Mouse (Mus musculus) CH12.LX (cell line): ENCODE results near the gene Nckap1l. TPM values are rescaled to one million over a fixed set of nuclear protein-coding genes. Genes with fewer than 3 reads are reported as not detected.

Experiments used
- DNase-seq: peaks from one replicate; pipeline ENCODE4 v3.0.0-alpha.2; 2013; ENCODE audit errors: extremely low read depth
- H3K27ac ChIP-seq: 2 replicates; pipeline ENCODE4 v1.5.1; 2012; ENCODE audit warnings: low read depth, mild to moderate bottlenecking, control low read depth, moderate library complexity; ENCODE audit not compliant: insufficient read depth
- H3K27me3 ChIP-seq: replicated peaks from 2 replicates; pipeline ENCODE3; 2012; ENCODE audit warnings: inconsistent platforms
- H3K36me3 ChIP-seq, 2 experiments: replicated peaks in 1 of 2; 2 replicates each; pipeline versions ENCODE3 to v1.6.1; 2012; ENCODE audit warnings: inconsistent platforms in 1 of 2, low read length in 1 of 2, mild to moderate bottlenecking in 1 of 2, mixed read lengths in 1 of 2, moderate library complexity in 1 of 2; ENCODE audit not compliant: control insufficient read depth in 1 of 2, insufficient read depth in 1 of 2
- H3K4me1 ChIP-seq, 2 experiments: 2 replicates each; pipeline ENCODE4 v1.6.1; 2012; ENCODE audit warnings: inconsistent platforms in 1 of 2, moderate library complexity in 1 of 2; ENCODE audit not compliant: insufficient read depth in 2 of 2, control insufficient read depth in 1 of 2
- H3K4me2 ChIP-seq: 2 replicates; pipeline ENCODE4 v1.6.1; 2012; ENCODE audit warnings: low read depth, mild to moderate bottlenecking, control low read depth; ENCODE audit not compliant: poor library complexity, insufficient read depth, severe bottlenecking
- H3K4me3 ChIP-seq, 3 experiments: fragments of 150-350 bp in 1 of 3; sonication (generic) in 1 of 3; replicated peaks in 1 of 3; 2 replicates each; pipeline versions ENCODE3 to v1.5.1; 2011 to 2012; ENCODE audit warnings: low read depth in 2 of 3, low read length in 2 of 3, mild to moderate bottlenecking in 2 of 3, moderate library complexity in 2 of 3, control low read depth in 1 of 3, improper control_type of control experiment in 1 of 3, inconsistent platforms in 1 of 3, mixed read lengths in 1 of 3; ENCODE audit not compliant: poor library complexity in 1 of 3
- H3K79me2 ChIP-seq: replicated peaks from 2 replicates; pipeline ENCODE4 v1.6.1; 2012; ENCODE audit warnings: mild to moderate bottlenecking, moderate library complexity; ENCODE audit not compliant: control insufficient read depth, poor library complexity, insufficient read depth, severe bottlenecking; ENCODE audit errors: extremely low read depth
- H3K9ac ChIP-seq: 2 replicates; pipeline ENCODE4 v1.6.1; 2012; ENCODE audit warnings: low read depth, mild to moderate bottlenecking, control low read depth, moderate library complexity; ENCODE audit not compliant: insufficient read depth
- H3K9me3 ChIP-seq: replicated peaks from 2 replicates; pipeline ENCODE3; 2012; ENCODE audit warnings: low read length, inconsistent platforms, mixed read lengths
- CHD1 ChIP-seq: IDR thresholded peaks from 2 replicates; pipeline ENCODE4 v1.6.1; 2012; ENCODE audit warnings: low read depth, low read length, improper control_type of control experiment, inconsistent platforms
- CTCF ChIP-seq, 2 experiments: IDR thresholded peaks in 1 of 2; conservative IDR thresholded peaks in 1 of 2; 2 replicates each; pipeline ENCODE4 v1.5.1; 2011 to 2012; ENCODE audit warnings: low read depth in 2 of 2, low read length in 2 of 2, improper control_type of control experiment in 1 of 2, inconsistent platforms in 1 of 2, mild to moderate bottlenecking in 1 of 2, moderate library complexity in 1 of 2
- E2F4 ChIP-seq: IDR thresholded peaks from 2 replicates; pipeline ENCODE4 v1.6.1; 2011; ENCODE audit warnings: low read depth, low read length, improper control_type of control experiment; ENCODE audit not compliant: insufficient replicate concordance
- ETS1 ChIP-seq: conservative IDR thresholded peaks from 2 replicates; pipeline ENCODE4 v1.6.1; 2012; ENCODE audit warnings: low read depth, mild to moderate bottlenecking, inconsistent platforms, low read length, improper control_type of control experiment, moderate library complexity
- GABPA ChIP-seq: IDR thresholded peaks from 2 replicates; pipeline ENCODE4 v1.6.1; 2012; ENCODE audit warnings: low read depth, low read length, improper control_type of control experiment, inconsistent platforms; ENCODE audit not compliant: insufficient replicate concordance
- HCFC1 ChIP-seq: IDR thresholded peaks from 2 replicates; pipeline ENCODE4 v1.6.1; 2012; ENCODE audit warnings: low read depth, mild to moderate bottlenecking, inconsistent platforms, low read length, improper control_type of control experiment
- JUN ChIP-seq: IDR thresholded peaks from 2 replicates; pipeline ENCODE4 v1.6.1; 2011; ENCODE audit warnings: low read depth, mild to moderate bottlenecking, low read length, improper control_type of control experiment, moderate library complexity; ENCODE audit not compliant: insufficient read depth
- JUND ChIP-seq: conservative IDR thresholded peaks from 2 replicates; pipeline ENCODE4 v1.6.1; 2011; ENCODE audit warnings: low read depth, low read length, improper control_type of control experiment
- KAT2A ChIP-seq: IDR thresholded peaks from 2 replicates; pipeline ENCODE4 v1.6.1; 2012; ENCODE audit warnings: low read length, improper control_type of control experiment, inconsistent platforms; ENCODE audit not compliant: insufficient replicate concordance
- MAFK ChIP-seq: IDR thresholded peaks from 2 replicates; pipeline ENCODE4 v1.6.1; 2011; ENCODE audit warnings: low read length, improper control_type of control experiment; ENCODE audit not compliant: insufficient replicate concordance
- MAZ ChIP-seq: IDR thresholded peaks from 2 replicates; pipeline ENCODE4 v1.6.1; 2012; ENCODE audit warnings: low read depth, mild to moderate bottlenecking, inconsistent platforms, low read length, improper control_type of control experiment, moderate library complexity
- MEF2A ChIP-seq: IDR thresholded peaks from 2 replicates; pipeline ENCODE4 v1.6.1; 2014; ENCODE audit warnings: low read depth, mild to moderate bottlenecking, inconsistent platforms, low read length, improper control_type of control experiment, borderline replicate concordance
- MXI1 ChIP-seq: IDR thresholded peaks from 2 replicates; pipeline ENCODE4 v1.6.1; 2011; ENCODE audit warnings: mild to moderate bottlenecking, low read depth, low read length, improper control_type of control experiment
- MYC ChIP-seq: IDR thresholded peaks from 2 replicates; pipeline ENCODE4 v1.6.1; 2011; ENCODE audit warnings: low read depth, mild to moderate bottlenecking, improper control_type of control experiment, low read length
- NELFE ChIP-seq: IDR thresholded peaks from 2 replicates; pipeline ENCODE4 v1.6.1; 2011; ENCODE audit warnings: low read depth, low read length, improper control_type of control experiment
- PAX5 ChIP-seq: IDR thresholded peaks from 2 replicates; pipeline ENCODE4 v1.6.1; 2012; ENCODE audit warnings: low read length, inconsistent platforms, mixed read lengths
- POLR2A ChIP-seq: IDR thresholded peaks from 2 replicates; pipeline ENCODE4 v1.6.1; 2011; ENCODE audit warnings: low read depth, mild to moderate bottlenecking, improper control_type of control experiment, low read length
- RAD21 ChIP-seq: IDR thresholded peaks from 2 replicates; pipeline ENCODE4 v1.6.1; 2011; ENCODE audit warnings: low read depth, mild to moderate bottlenecking, low read length, improper control_type of control experiment, moderate library complexity
- TCF12 ChIP-seq: IDR thresholded peaks from 2 replicates; pipeline ENCODE4 v1.6.1; 2014; ENCODE audit warnings: low read depth, mild to moderate bottlenecking, inconsistent platforms, low read length, improper control_type of control experiment
- USF1 ChIP-seq: IDR thresholded peaks from 2 replicates; pipeline ENCODE4 v1.6.1; 2014; ENCODE audit warnings: low read depth, mild to moderate bottlenecking, inconsistent platforms, low read length, improper control_type of control experiment
- USF2 ChIP-seq: conservative IDR thresholded peaks from 2 replicates; pipeline ENCODE4 v1.6.1; 2011; ENCODE audit warnings: low read depth, low read length, improper control_type of control experiment
- ZC3H11A ChIP-seq: IDR thresholded peaks from 2 replicates; pipeline ENCODE4 v1.6.1; 2012; ENCODE audit warnings: low read depth, mild to moderate bottlenecking, inconsistent platforms, low read length, improper control_type of control experiment
- ZKSCAN1 ChIP-seq: IDR thresholded peaks from 2 replicates; pipeline ENCODE4 v1.6.1; 2012; ENCODE audit warnings: low read depth, inconsistent platforms, low read length, improper control_type of control experiment, borderline replicate concordance
- ZMIZ1 ChIP-seq: IDR thresholded peaks from 2 replicates; pipeline ENCODE4 v1.6.1; 2012; ENCODE audit warnings: low read depth, mild to moderate bottlenecking, inconsistent platforms, low read length, improper control_type of control experiment
- ZNF384 ChIP-seq: IDR thresholded peaks from 2 replicates; pipeline ENCODE4 v1.6.1; 2012; ENCODE audit warnings: low read depth, low read length, improper control_type of control experiment, inconsistent platforms
- dilution Hi-C: fragments of 300-500 bp; cut with MboI; formaldehyde crosslinking; loops from 2 replicates; pipeline ENCODE4 v1.14.3; 2020; ENCODE audit warnings: low sequenced_read_pairs; ENCODE audit not compliant: extremely low pct_unique_long_range_greater_than_20kb, extremely low pct_ligation_motif_present
- in situ Hi-C: fragments of 300-500 bp; cut with MboI; formaldehyde crosslinking; loops from 3 replicates; pipeline ENCODE4 v1.14.3; 2019; ENCODE audit warnings: low sequenced_read_pairs, low pct_ligation_motif_present, low pct_unique_long_range_greater_than_20kb, mixed read lengths
- polyA plus RNA-seq: library from polyadenylated mRNA; unstranded; fragments of >175 nt; gene quantifications from 2 replicates; pipeline ENCODE4 v1.2.1, GENCODE M21; 2012; ENCODE audit warnings: low read depth; ENCODE audit not compliant: insufficient read length
- total RNA-seq, 2 experiments: library from RNA; depleted of rRNA; stranded (reverse); fragments of 300-350 nt in 1 of 2; fragments of >200 nt in 1 of 2; gene quantifications; 2 replicates each; pipeline ENCODE4 v1.2.3; 2012 to 2014

Nckap1l gene
- total and polyA plus RNA-seq, 3 experiments: 68.6 to 109 (median 77.7) TPM

DNA sequence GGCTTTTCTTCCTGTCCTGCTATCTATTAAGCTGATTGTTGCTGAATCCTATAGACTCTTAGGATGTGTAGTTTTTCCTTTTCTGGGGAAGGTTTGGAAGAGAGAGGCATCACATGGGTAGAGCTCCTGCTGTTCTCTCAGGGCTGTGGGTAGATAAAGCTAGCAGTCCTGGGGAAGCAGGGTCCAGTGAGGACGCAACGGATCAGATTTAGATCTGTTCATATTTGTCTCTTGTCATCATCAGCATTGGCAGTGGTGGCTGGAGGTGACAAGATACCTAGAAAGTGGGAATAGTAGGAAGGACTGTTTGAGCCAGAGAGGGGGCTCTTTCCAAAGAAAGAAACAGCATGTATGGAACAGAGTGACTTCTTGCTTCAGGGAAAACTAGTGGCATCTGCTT, 81.4 kb downstream of the Nckap1l start:
- Histone ChIP-seq H3K79me2 (no peaks in the 10 kb centered on the region), H3K4me3 (no peak overlapping the region), H3K9me3 (no peaks in the 10 kb centered on the region), H3K27me3 (no peaks in the 10 kb centered on the region), H3K4me2 (no peak overlapping the region), H3K4me1 (peaks cover 0 to 15% of the 10 kb centered on the region in 2 experiments; a peak in 1 of 4 replicates), H3K9ac (no peak overlapping the region), H3K27ac (no peak overlapping the region), H3K36me3 (peaks cover 0 to 39% of the 10 kb centered on the region in 2 experiments)
- no peak for TF ChIP-seq PAX5
- TF ChIP-seq JUN: no peak
- TF ChIP-seq USF2: no peak
- TF ChIP-seq MXI1: no peak
- no peak for TF ChIP-seq ZC3H11A
- TF ChIP-seq CHD1: no peak
- TF ChIP-seq NELFE: no peak
- no peak for TF ChIP-seq MAZ
- no peak for TF ChIP-seq E2F4
- TF ChIP-seq ZMIZ1: no peak
- TF ChIP-seq GABPA: no peak
- TF ChIP-seq ZKSCAN1: no peak
- TF ChIP-seq KAT2A: no peak
- TF ChIP-seq USF1: no peak
- TF ChIP-seq CTCF (conservative IDR thresholded peaks at IDR 0.05 in 1 of 2, IDR thresholded peaks at IDR 0.05 in 1 of 2; ENCODE audit: low read depth in 2 of 2, low read length in 2 of 2): no peak
- no peak for DNase-seq
- dilution Hi-C loops: no loop called here
- in situ Hi-C loops: no loop called here

- no peak for DNase-seq
- no peak overlapping the region for H3K4me3 ChIP-seq
- peaks cover 0 to 32% of the 10 kb centered on the region in 2 experiments for H3K36me3 ChIP-seq
- no peak overlapping the region for H3K9ac ChIP-seq
- dilution Hi-C loops: no loop called here
- in situ Hi-C loops: no loop called here
- H3K4me1 ChIP-seq: peaks cover 0 to 15% of the 10 kb centered on the region in 2 experiments; a peak in 1 of 4 replicates
- H3K79me2 ChIP-seq: no peaks in the 10 kb centered on the region
- TF ChIP-seq TCF12 (no peak), MAFK (no peak), MXI1 (no peak), JUND (no peak), MYC (no peak), RAD21 (no peak), ETS1 (no peak), JUN (no peak), HCFC1 (no peak), ZNF384 (no peak), POLR2A (no peak), MEF2A (no peak)
- TF ChIP-seq, all 38 proteins: peak for 0
- no peak overlapping the region for H3K4me2 ChIP-seq
- H3K27ac ChIP-seq: no peak overlapping the region
- no peaks in the 10 kb centered on the region for H3K9me3 ChIP-seq
- no peaks in the 10 kb centered on the region for H3K27me3 ChIP-seq
Observed at GRCm38 (mm10) chr15:103535786-103536185, 82.2 kb downstream of the Nckap1l start.
